Mouse (Mus musculus) embryonic fibroblast, embryonic 13.5 days (primary cell): ENCODE data around the gene Jun.

Source experiments
- CTCF ChIP-seq: IDR thresholded peaks from 2 replicates; pipeline ENCODE4 v1.5.1; 2011; ENCODE audit warnings: mild to moderate bottlenecking, control low read depth, low read length, moderate library complexity, borderline replicate concordance; ENCODE audit not compliant: insufficient read depth
- POLR2A ChIP-seq: IDR thresholded peaks from 2 replicates; pipeline ENCODE4 v1.6.1; 2011; ENCODE audit warnings: low read depth, mild to moderate bottlenecking, control low read depth, low read length, moderate library complexity

GRCm38 (mm10) chr4:95070407-95070806 is 18.4 kb upstream of the Jun start:
- TF ChIP-seq CTCF (no peak), POLR2A (no peak)
